Mouse (Mus musculus) kidney, postnatal 4 days (tissue): ENCODE measurements at regions not wholly inside any gene's neighbourhood (a gene's known extent, or its start where the extent isn't known, plus 50 kb on each side); places are given as distances from the start of the nearest gene placed in this dataset.
A peak's percentile ranks its signal among the peaks of the same experiment; 100 is the strongest.

Experiments
- DNase-seq, 2 experiments: peaks; one replicate each; pipeline ENCODE4 v3.0.0; 2021; ENCODE audit warnings: mixed read lengths in 2 of 2

GRCm38 (mm10) chr16:24089840-24090762 is 101.4 kb upstream of the Bcl6 start:
- no peak for DNase-seq

DNA sequence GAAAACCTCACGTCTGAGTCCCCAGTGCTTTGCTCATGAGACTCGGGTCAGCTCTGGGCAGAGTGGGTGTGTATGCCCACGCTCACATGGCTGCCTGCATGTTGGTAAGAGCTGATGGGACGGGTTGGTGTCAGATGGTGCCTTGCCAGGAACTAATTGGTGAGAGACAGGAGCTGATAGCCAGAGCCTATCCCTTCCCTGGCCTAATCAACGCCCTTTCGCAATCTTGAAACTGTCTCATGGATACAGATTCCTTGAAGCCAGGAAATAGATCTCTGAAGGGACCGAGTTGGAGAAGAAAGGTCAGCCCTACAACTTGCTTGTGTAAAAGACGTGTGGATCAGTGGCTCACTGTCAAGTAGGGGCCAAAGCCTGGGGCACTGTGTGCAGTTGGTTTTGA is 95.3 kb upstream of the Bcl6 start:
- no peak for DNase-seq

DNA sequence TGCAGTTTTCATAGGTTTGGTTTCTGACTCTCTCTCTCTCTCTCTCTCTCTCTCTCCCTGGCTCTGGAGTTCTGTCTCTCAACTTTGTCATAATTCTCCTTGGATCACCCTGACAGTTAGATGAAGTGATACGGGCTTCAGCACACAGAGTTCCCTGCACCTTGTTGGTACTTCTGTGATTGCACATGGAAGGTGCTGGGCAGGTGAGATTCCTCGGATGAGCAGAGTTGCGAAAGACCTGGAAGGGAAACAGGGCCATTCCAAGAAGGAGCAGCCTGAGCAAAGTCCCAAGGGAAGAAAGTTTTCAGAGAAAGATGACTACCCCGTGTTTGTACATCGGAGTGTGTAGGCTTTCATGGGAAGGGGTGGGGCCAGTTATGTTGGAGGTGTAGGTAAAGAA is 91.8 kb upstream of the Bcl6 start:
- no peak for DNase-seq

- no peak for DNase-seq
Measured at GRCm38 (mm10) chr16:24078622-24079021, 90.0 kb upstream of the Bcl6 start.

- DNase-seq = no peak
Measured at GRCm38 (mm10) chr16:24077428-24077827, 88.8 kb upstream of the Bcl6 start.

GRCm38 (mm10) chr16:24076799-24077136 is 88.1 kb upstream of the Bcl6 start:
- no peak for DNase-seq

GRCm38 (mm10) chr16:24076109-24076798 is 87.6 kb upstream of the Bcl6 start:
- DNase-seq = no peak

GRCm38 (mm10) chr16:24073613-24074244 is 85.1 kb upstream of the Bcl6 start:
- no peak for DNase-seq

GRCm38 (mm10) chr16:24073065-24073464 is 84.4 kb upstream of the Bcl6 start:
- DNase-seq = peak in 1 of 2 experiments; percentile 29

DNA sequence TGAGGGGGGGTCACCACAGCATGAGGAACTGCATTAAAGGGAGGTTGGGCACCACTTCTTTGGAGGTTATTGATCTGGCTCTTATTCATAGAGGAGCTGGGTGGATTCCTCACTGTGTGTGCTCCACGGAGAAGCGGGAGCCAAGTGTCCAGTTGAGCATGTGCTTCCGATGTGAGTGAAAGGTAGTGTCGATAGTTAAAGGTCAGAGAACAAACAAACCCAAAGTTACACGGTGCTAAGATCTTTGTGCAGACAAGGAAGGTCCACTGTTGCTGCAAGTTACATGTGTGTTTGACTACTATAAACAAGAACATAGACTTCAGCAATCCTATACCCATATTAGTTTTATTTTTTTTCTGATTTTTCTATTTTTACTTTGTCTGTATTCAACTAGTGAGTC is 80.8 kb upstream of the Bcl6 start:
- DNase-seq = no peak

- DNase-seq = no peak
Measured at GRCm38 (mm10) chr16:24068250-24068813, 79.7 kb upstream of the Bcl6 start.

GRCm38 (mm10) chr16:24062314-24062713 is 73.7 kb upstream of the Bcl6 start:
- no peak for DNase-seq

DNA sequence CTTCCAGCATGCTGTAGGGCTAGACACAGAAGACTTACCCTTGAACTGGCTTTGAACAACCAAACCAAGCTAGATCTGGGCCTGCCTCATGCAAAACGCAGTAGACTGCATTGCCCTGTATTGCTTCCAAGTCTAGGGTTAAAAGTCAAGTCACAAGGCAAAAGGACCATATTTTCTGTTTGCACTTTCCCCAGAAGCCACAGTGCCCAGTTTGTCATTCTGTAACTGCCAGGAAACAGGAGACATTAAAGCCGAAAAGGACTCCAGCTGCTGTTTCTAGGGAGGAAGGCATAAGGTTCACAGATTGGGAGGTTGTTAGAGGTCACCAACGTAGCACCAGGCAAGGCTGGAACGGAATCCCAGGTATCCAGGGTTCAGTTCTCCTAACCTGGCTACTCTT is 72.8 kb upstream of the Bcl6 start:
- DNase-seq = no peak

- peak in 1 of 2 experiments; percentile 16 for DNase-seq
Measured at GRCm38 (mm10) chr16:24059090-24059600, 70.5 kb upstream of the Bcl6 start.

- peak; percentile 26 to 46 for DNase-seq
Measured at GRCm38 (mm10) chr16:24056885-24057531, 68.4 kb upstream of the Bcl6 start.

GRCm38 (mm10) chr16:24056123-24056884 is 67.7 kb upstream of the Bcl6 start:
- peak in 1 of 2 experiments; percentile 17 for DNase-seq

GRCm38 (mm10) chr16:24054293-24054692 is 65.6 kb upstream of the Bcl6 start:
- DNase-seq = no peak

DNA sequence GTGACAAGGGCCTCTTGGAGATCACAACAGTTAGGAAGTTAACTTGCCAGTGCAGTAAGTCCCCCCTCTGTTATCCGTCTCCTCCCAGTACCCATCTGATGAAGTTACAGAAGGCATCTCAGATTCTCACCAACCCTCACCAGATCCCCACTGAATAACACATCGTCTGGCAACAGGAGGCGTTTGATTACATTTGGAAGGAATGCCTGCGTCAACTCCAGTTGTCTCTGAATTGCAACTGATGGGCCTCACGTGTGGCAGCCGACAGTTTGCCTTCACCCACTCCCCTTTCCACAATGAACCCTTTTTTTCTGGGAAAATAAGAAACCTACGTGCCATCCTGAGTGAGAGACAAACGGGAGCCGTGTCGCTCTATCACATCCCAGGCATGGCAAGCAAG is 64.8 kb upstream of the Bcl6 start:
- no peak for DNase-seq

- DNase-seq = no peak
Measured at GRCm38 (mm10) chr16:24050856-24051640, 62.4 kb upstream of the Bcl6 start.

DNA sequence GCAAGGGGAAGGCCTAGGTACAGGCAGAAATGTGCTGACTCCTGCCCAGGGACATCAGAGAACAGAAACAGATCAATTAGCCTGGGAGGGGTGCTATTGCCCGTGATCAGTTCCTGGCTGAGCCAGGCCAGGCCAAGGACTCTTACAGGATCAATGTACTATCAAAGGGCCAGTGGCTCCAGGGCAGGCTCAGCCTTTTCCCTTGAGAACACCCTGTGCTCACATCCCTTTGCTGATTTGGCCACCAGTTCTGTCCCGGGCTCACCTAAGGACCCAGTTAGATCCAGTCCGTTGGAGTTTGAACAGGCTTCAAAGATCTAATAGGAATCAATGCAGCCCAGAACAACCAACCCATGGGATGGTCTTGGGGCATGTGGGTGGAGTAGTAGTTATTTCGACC is 55.1 kb upstream of the Bcl6 start:
- DNase-seq = no peak

GRCm38 (mm10) chr16:24042977-24043376 is 54.3 kb upstream of the Bcl6 start:
- no peak for DNase-seq
